Mouse (Mus musculus): ENCODE data around the gene Cga.

GRCm38 (mm10) chr4:34881851-34882250, 11.7 kb upstream of the Cga start:
- TF ChIP-seq CTCF (IDR thresholded peaks at IDR 0.05; ENCODE audit: control insufficient read depth, insufficient read depth, low read length) (no peak), POLR2A (IDR thresholded peaks at IDR 0.05; ENCODE audit: borderline replicate concordance, control insufficient read depth, low read depth, low read length) (no peak)

Data from bone marrow, adult 2 months (tissue).